Mouse (Mus musculus): ENCODE data around the gene Fam234b. TPM values are rescaled to one million over a fixed set of nuclear protein-coding genes. Genes with fewer than 3 reads are reported as not detected.

Gene Fam234b
- total and polyA plus RNA-seq, 2 experiments = 14.8 to 15.1 TPM

DNA sequence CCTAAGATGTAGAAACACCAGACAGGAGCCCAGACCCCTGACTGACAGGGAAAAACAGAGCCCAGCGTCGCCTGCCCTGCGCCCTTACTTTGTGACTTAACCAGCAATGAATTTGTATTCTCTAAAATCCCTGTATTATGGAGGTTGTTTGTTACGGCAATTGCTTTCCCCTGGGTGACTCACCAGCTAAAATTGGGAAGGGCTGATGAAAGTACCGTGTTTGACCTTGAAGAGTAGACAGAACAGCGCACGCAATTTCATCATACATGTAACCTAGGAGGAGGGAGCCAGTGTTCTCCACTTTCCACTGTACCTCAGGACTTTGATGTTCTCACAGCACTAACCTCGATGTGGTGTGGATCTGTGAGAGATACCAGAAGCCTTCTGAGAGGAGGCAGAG lies 4.8 kb upstream of the Fam234b start:
- no peaks in the 10 kb centered on the region for H3K27me3 ChIP-seq (ENCODE audit: control insufficient read depth, insufficient read depth, low read length)
- H3K4me1 ChIP-seq (ENCODE audit: control insufficient read depth, insufficient read depth, low read length) = no peaks in the 10 kb centered on the region
- no peaks in the 10 kb centered on the region for H3K79me2 ChIP-seq (ENCODE audit: control insufficient read depth, insufficient read depth, low read length)
- no peak overlapping the region for H3K9ac ChIP-seq (ENCODE audit: low read depth, low read length)
- H3K4me3 ChIP-seq (ENCODE audit: insufficient read depth, low read depth, low read length) = no peak overlapping the region
- TF ChIP-seq POLR2A (IDR thresholded peaks at IDR 0.05; ENCODE audit: extremely low read depth, insufficient read depth, low read length) (no peak), CTCF (IDR thresholded peaks at IDR 0.05; ENCODE audit: low read depth, low read length) (no peak)
- no peaks in the 10 kb centered on the region for H3K36me3 ChIP-seq (ENCODE audit: control insufficient read depth, insufficient read depth, low read length)
- no peak overlapping the region for H3K27ac ChIP-seq (replicated peaks; ENCODE audit: insufficient read depth, low read depth, low read length)
- no peak for DNase-seq (ENCODE audit: extremely low read depth, low read depth, low spot score)
- WGBS = 87% methylated on average over 8 of the region's 8 CpGs

GRCm38 (mm10) chr6:135193733-135194132 lies 4.0 kb upstream of the Fam234b start:
- TF ChIP-seq CTCF (IDR thresholded peaks at IDR 0.05; ENCODE audit: low read depth, low read length) = no peak
- DNase-seq (ENCODE audit: extremely low read depth, low read depth, low spot score) = no peak
- Histone ChIP-seq H3K9ac (ENCODE audit: low read depth, low read length) (no peak overlapping the region), H3K4me3 (ENCODE audit: insufficient read depth, low read depth, low read length) (no peak overlapping the region), H3K27me3 (ENCODE audit: control insufficient read depth, insufficient read depth, low read length) (no peaks in the 10 kb centered on the region), H3K79me2 (ENCODE audit: control insufficient read depth, insufficient read depth, low read length) (no peaks in the 10 kb centered on the region), H3K4me1 (ENCODE audit: control insufficient read depth, insufficient read depth, low read length) (peaks cover 3% of the 10 kb centered on the region; the same call in 1 of the 2 replicates), H3K27ac (replicated peaks; ENCODE audit: insufficient read depth, low read depth, low read length) (no peak overlapping the region), H3K36me3 (ENCODE audit: control insufficient read depth, insufficient read depth, low read length) (no peaks in the 10 kb centered on the region)
- WGBS = 55% methylated on average over 4 of the region's 4 CpGs

GRCm38 (mm10) chr6:135194907-135195306 lies 2.9 kb upstream of the Fam234b start:
- H3K9ac ChIP-seq (ENCODE audit: low read depth, low read length) = no peak overlapping the region
- H3K4me1 ChIP-seq (ENCODE audit: control insufficient read depth, insufficient read depth, low read length) = peaks cover 5% of the 10 kb centered on the region
- no peak overlapping the region for H3K4me3 ChIP-seq (ENCODE audit: insufficient read depth, low read depth, low read length)
- no peak for DNase-seq (ENCODE audit: extremely low read depth, low read depth, low spot score)
- WGBS = 68% methylated on average over 4 of the region's 4 CpGs
- no peaks in the 10 kb centered on the region for H3K36me3 ChIP-seq (ENCODE audit: control insufficient read depth, insufficient read depth, low read length)
- H3K27me3 ChIP-seq (ENCODE audit: control insufficient read depth, insufficient read depth, low read length) = no peaks in the 10 kb centered on the region
- no peak overlapping the region for H3K27ac ChIP-seq (replicated peaks; ENCODE audit: insufficient read depth, low read depth, low read length)
- no peak for TF ChIP-seq CTCF (IDR thresholded peaks at IDR 0.05; ENCODE audit: low read depth, low read length)
- TF ChIP-seq POLR2A (IDR thresholded peaks at IDR 0.05; ENCODE audit: extremely low read depth, insufficient read depth, low read length) = no peak
- no peaks in the 10 kb centered on the region; the same call in 1 of the 2 replicates for H3K79me2 ChIP-seq (ENCODE audit: control insufficient read depth, insufficient read depth, low read length)

DNA sequence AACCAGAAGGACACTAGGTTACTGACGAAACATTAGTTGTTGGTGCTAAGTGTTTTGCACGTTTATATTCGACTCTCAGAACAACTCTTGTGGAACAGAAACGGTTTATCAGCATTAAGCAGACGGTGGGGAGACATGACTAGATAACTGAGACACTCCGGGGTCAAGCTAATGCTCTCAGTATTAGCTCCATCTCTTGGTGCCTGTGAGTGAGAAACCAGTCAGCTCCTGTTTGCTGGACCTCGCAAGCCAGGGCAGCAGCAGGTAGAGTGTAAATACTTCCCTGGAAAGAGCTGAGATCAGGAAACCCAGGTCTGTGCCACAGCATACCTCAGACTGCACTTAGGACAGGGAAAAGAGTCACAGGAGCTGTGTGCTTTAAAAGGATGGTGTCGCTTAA lies 1.1 kb upstream of the Fam234b start:
- no peak overlapping the region for H3K4me3 ChIP-seq (ENCODE audit: insufficient read depth, low read depth, low read length)
- no peak overlapping the region for H3K9ac ChIP-seq (ENCODE audit: low read depth, low read length)
- H3K4me1 ChIP-seq (ENCODE audit: control insufficient read depth, insufficient read depth, low read length) = peaks cover 15% of the 10 kb centered on the region

GRCm38 (mm10) chr6:135197446-135197845 lies 331 bp upstream of the Fam234b start:
- no peaks in the 10 kb centered on the region for H3K27me3 ChIP-seq (ENCODE audit: control insufficient read depth, insufficient read depth, low read length)
- H3K4me3 ChIP-seq (ENCODE audit: insufficient read depth, low read depth, low read length) = peak overlapping the region; percentile 98
- no peak for TF ChIP-seq POLR2A (IDR thresholded peaks at IDR 0.05; ENCODE audit: extremely low read depth, insufficient read depth, low read length)
- no peak for TF ChIP-seq CTCF (IDR thresholded peaks at IDR 0.05; ENCODE audit: low read depth, low read length)
- peak overlapping the region; percentile 98 for H3K9ac ChIP-seq (ENCODE audit: low read depth, low read length)
- H3K4me1 ChIP-seq (ENCODE audit: control insufficient read depth, insufficient read depth, low read length) = peaks cover 15% of the 10 kb centered on the region
- peaks cover 11% of the 10 kb centered on the region; the same call in 1 of the 2 replicates for H3K79me2 ChIP-seq (ENCODE audit: control insufficient read depth, insufficient read depth, low read length)
- H3K27ac ChIP-seq (replicated peaks; ENCODE audit: insufficient read depth, low read depth, low read length) = peak overlapping the region; percentile 55
- peak; percentile 91 for DNase-seq (ENCODE audit: extremely low read depth, low read depth, low spot score)
- 8% methylated on average over 7 of the region's 7 CpGs for WGBS
- no peaks in the 10 kb centered on the region for H3K36me3 ChIP-seq (ENCODE audit: control insufficient read depth, insufficient read depth, low read length)

More for the DNA sequence above, 1.1 kb upstream of the Fam234b start:
- no peak for TF ChIP-seq POLR2A (IDR thresholded peaks at IDR 0.05; ENCODE audit: extremely low read depth, insufficient read depth, low read length)
- TF ChIP-seq CTCF (IDR thresholded peaks at IDR 0.05; ENCODE audit: low read depth, low read length) = no peak
- Histone ChIP-seq H3K79me2 (ENCODE audit: control insufficient read depth, insufficient read depth, low read length) (peaks cover 7% of the 10 kb centered on the region; the same call in 1 of the 2 replicates), H3K27ac (replicated peaks; ENCODE audit: insufficient read depth, low read depth, low read length) (no peak overlapping the region), H3K36me3 (ENCODE audit: control insufficient read depth, insufficient read depth, low read length) (no peaks in the 10 kb centered on the region), H3K27me3 (ENCODE audit: control insufficient read depth, insufficient read depth, low read length) (no peaks in the 10 kb centered on the region)
- WGBS = 63% methylated on average over 8 of the region's 8 CpGs
- peak; percentile 26 for DNase-seq (ENCODE audit: extremely low read depth, low read depth, low spot score)

GRCm38 (mm10) chr6:135198726-135199125 lies 949 bp downstream of the Fam234b start:
- no peak for TF ChIP-seq CTCF (IDR thresholded peaks at IDR 0.05; ENCODE audit: low read depth, low read length)
- no peak for TF ChIP-seq POLR2A (IDR thresholded peaks at IDR 0.05; ENCODE audit: extremely low read depth, insufficient read depth, low read length)
- Histone ChIP-seq H3K27ac (replicated peaks; ENCODE audit: insufficient read depth, low read depth, low read length) (no peak overlapping the region), H3K27me3 (ENCODE audit: control insufficient read depth, insufficient read depth, low read length) (no peaks in the 10 kb centered on the region), H3K79me2 (ENCODE audit: control insufficient read depth, insufficient read depth, low read length) (peaks cover 17% of the 10 kb centered on the region; the same call in 1 of the 2 replicates), H3K9ac (ENCODE audit: low read depth, low read length) (no peak overlapping the region), H3K4me3 (ENCODE audit: insufficient read depth, low read depth, low read length) (peak overlapping the region; percentile 98; the same call in 1 of the 2 replicates), H3K36me3 (ENCODE audit: control insufficient read depth, insufficient read depth, low read length) (no peaks in the 10 kb centered on the region), H3K4me1 (ENCODE audit: control insufficient read depth, insufficient read depth, low read length) (peaks cover 15% of the 10 kb centered on the region)
- peak; percentile 14 for DNase-seq (ENCODE audit: extremely low read depth, low read depth, low spot score)
- 35% methylated on average over 6 of the region's 6 CpGs for WGBS
